Mouse (Mus musculus): ENCODE results near the gene Smco3. TPM values are rescaled to one million over a fixed set of nuclear protein-coding genes. Genes with fewer than 3 reads are reported as not detected.

The Smco3 gene
- polyA plus RNA-seq, 1 experiment from 2014 or later: 1.6 TPM

- H3K4me3 ChIP-seq (ENCODE audit: low read depth, low read length): no peak within 1 kb of the TSS
Measured at GRCm38 (mm10) chr6:136781377-136781986, 53.8 kb downstream of the Smco3 start, which contains the start of gene Gucy2c. Gene Gucy2c, minus strand, starts transcription at chr6:136781765.

More at GRCm38 (mm10) chr6:136781377-136781986, 53.8 kb downstream of the Smco3 start, which contains the start of gene Gucy2c:
- Histone ChIP-seq H3K4me1 (ENCODE audit: insufficient read depth) (0 out of 2 replicates have a peak, but pooled peaks cover 4% of the 10 kb centered on the region), H3K27me3 (ENCODE audit: insufficient read depth, low read length) (no peaks in the 10 kb centered on the region), H3K9ac (no peak within 1 kb of the TSS), H3K4me2 (no peak within 1 kb of the TSS), H3K27ac (ENCODE audit: low read depth) (no peak within 1 kb of the TSS), H3K9me3 (ENCODE audit: low read depth, low read length) (no peaks in the 10 kb centered on the region), H3K36me3 (ENCODE audit: insufficient read depth) (no peaks in the 10 kb centered on the region)
- no peak for DNase-seq
- TF ChIP-seq CTCF (IDR thresholded peaks at IDR 0.05; ENCODE audit: low read depth): no peak
- no peak for ATAC-seq (ENCODE audit: insufficient read depth)
- WGBS: 74% methylated on average over 20 of the region's 20 CpGs

Small RNA genes within 50 kb of the gene (microRNA-seq; reads per million reads assigned to microRNA genes)
- gene Gm44364 (ENCODE audit: borderline number of aligned reads): not detected

Other genes with a start within 250 kb of the Smco3 start
- gene Plbd1, start 173.5 kb downstream of the Smco3 start, polyA plus RNA-seq (2014; fragmentation: Nextera tagmentation; extraction: Ambion mirVana): 2.9 and 4.3 TPM in 2 replicates
- 0.08 and 0.14 TPM in 2 replicates for gene Gucy2c, start 53.7 kb downstream of the Smco3 start, polyA plus RNA-seq (2014; fragmentation: Nextera tagmentation; extraction: Ambion mirVana)
- 1.7 and 2.1 TPM in 2 replicates for gene Hist4h4, start 31.0 kb downstream of the Smco3 start, polyA plus RNA-seq (2014; fragmentation: Nextera tagmentation; extraction: Ambion mirVana)
- gene H2afj, start 27.2 kb downstream of the Smco3 start, polyA plus RNA-seq (2014; fragmentation: Nextera tagmentation; extraction: Ambion mirVana): 106 and 108 TPM in 2 replicates
- 1.5 and 1.9 TPM in 2 replicates for gene BC049715, start 7.8 kb downstream of the Smco3 start, polyA plus RNA-seq (2014; fragmentation: Nextera tagmentation; extraction: Ambion mirVana)
- 130 and 134 TPM in 2 replicates for gene Wbp11, start 7.2 kb downstream of the Smco3 start, polyA plus RNA-seq (2014; fragmentation: Nextera tagmentation; extraction: Ambion mirVana)
- gene Art4, start 22.3 kb upstream of the Smco3 start, polyA plus RNA-seq (2014; fragmentation: Nextera tagmentation; extraction: Ambion mirVana): 3.3 and 3.6 TPM in 2 replicates
- gene Mgp, start 40.4 kb upstream of the Smco3 start, polyA plus RNA-seq (2014; fragmentation: Nextera tagmentation; extraction: Ambion mirVana): 768 and 894 TPM in 2 replicates
- 1.1 TPM in 2 replicates for gene Erp27, start 86.7 kb upstream of the Smco3 start, polyA plus RNA-seq (2014; fragmentation: Nextera tagmentation; extraction: Ambion mirVana)
- not detected in 2 replicates for gene Pde6h, start 88.4 kb upstream of the Smco3 start, polyA plus RNA-seq (2014; fragmentation: Nextera tagmentation; extraction: Ambion mirVana)
- gene Arhgdib, start 106.4 kb upstream of the Smco3 start, polyA plus RNA-seq (2014; fragmentation: Nextera tagmentation; extraction: Ambion mirVana): 71.9 and 72.6 TPM in 2 replicates